Mouse (Mus musculus) embryonic stem cell, embryonic (primary cell): ENCODE data around the gene Cd40lg.

ENCODE experiments used
- CTCF ChIA-PET, 4 experiments: fragments of 300-600 bp in 2 of 4; fragments of 350-600 bp in 2 of 4; sonication (Branson Sonifier 250); formaldehyde crosslinking; loops; one replicate each; lab custom pipeline; 2022; ENCODE audit warnings: inconsistent platforms in 2 of 4; lab: Charles Lee
- POLR2A ChIA-PET, 4 experiments: fragments of 300-600 bp in 2 of 4; fragments of 350-600 bp in 2 of 4; sonication (Branson Sonifier 250); formaldehyde crosslinking; loops; one replicate each; lab custom pipeline; 2022; ENCODE audit warnings: antibody characterized with exemption in 4 of 4, inconsistent platforms in 1 of 4; lab: Charles Lee

Cd40lg gene

GRCm38 (mm10) chrX:57238572-57238971 is 26.6 kb downstream of the Cd40lg start:
- ChIA-PET POLR2A (no interaction called here), CTCF (interaction anchor here in 1 of 4 experiments (0.9 kb wide), 1 partner anchor 98 kb away, joined by 3 read pairs; no protein-coding TSS in a partner anchor)

DNA sequence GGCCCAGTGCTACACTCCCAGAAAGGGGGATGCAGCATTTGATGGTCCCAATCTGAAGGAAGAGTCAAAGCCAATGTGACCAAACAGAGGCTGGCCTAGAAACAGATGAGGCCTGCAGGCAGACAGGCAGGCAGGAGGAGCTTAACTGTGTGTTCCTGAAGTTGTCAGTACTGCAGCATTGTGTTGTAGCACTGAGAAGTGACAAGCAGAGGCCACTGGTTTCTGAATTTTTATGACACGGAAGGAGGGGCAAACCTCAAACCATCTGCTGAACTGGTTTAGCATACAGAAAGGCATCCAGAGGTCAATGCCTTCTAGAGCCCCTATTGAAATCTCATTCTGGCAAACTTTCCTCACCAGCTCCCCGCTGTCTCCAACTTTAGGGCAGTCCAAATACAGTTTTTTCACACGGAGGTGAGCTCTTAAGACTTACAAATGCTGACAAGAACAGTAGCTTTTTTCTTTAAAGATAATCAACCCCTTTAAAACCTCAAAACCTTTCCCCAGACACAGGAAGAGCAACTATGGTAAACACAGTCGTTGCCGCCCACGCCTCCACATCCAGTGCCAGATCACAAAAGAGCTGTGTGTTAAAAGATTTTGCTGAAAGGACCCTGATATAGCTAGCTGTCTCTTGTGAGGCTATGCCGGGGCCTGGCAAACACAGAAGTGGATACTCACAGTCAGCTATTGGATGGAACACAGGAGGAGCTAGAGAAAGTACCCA is 41.5 kb downstream of the Cd40lg start:
- ChIA-PET POLR2A (no interaction called here), CTCF (interaction anchor here in 2 of 4 experiments (0.6 kb wide), 2 partner anchors 146 to 420 kb away, joined by 3 to 6 read pairs; no protein-coding TSS in a partner anchor)

GRCm38 (mm10) chrX:57260744-57261143 is 48.8 kb downstream of the Cd40lg start:
- POLR2A ChIA-PET: no interaction called here
- CTCF ChIA-PET: no interaction called here

DNA sequence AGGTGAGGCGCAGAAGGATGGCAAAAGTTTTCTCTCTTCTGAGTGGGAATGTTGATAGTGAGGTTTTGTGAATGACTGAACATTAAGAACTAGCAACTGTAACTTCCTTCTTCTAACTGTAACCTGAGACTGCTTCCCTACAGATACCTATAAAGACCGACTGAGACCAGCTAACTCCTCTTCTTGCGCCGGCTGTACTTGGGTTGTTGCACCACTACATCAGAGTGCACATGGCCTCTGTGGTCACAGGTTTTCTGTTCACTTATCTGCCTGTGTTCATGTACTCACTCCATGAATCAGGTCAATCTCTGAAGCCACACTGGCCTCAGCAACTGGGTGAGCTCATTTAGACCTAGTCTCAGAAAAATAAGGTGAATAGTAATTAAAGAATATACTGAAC is 51.6 kb downstream of the Cd40lg start:
- CTCF ChIA-PET: no interaction called here
- POLR2A ChIA-PET: interaction anchor here in 1 of 4 experiments (0.6 kb wide), 1 partner anchor 532 kb away, joined by 3 read pairs; the partner anchor contains the start of gene Fhl1
